Mouse (Mus musculus) 3134 (cell line): ENCODE data around the gene Dmpk.

Experiments
- DNase-seq: peaks from one replicate; pipeline ENCODE4 v3.0.0-alpha.2; 2011; ENCODE audit warnings: low spot score; ENCODE audit not compliant: insufficient read length; ENCODE audit errors: extremely low read depth

Dmpk gene

DNA sequence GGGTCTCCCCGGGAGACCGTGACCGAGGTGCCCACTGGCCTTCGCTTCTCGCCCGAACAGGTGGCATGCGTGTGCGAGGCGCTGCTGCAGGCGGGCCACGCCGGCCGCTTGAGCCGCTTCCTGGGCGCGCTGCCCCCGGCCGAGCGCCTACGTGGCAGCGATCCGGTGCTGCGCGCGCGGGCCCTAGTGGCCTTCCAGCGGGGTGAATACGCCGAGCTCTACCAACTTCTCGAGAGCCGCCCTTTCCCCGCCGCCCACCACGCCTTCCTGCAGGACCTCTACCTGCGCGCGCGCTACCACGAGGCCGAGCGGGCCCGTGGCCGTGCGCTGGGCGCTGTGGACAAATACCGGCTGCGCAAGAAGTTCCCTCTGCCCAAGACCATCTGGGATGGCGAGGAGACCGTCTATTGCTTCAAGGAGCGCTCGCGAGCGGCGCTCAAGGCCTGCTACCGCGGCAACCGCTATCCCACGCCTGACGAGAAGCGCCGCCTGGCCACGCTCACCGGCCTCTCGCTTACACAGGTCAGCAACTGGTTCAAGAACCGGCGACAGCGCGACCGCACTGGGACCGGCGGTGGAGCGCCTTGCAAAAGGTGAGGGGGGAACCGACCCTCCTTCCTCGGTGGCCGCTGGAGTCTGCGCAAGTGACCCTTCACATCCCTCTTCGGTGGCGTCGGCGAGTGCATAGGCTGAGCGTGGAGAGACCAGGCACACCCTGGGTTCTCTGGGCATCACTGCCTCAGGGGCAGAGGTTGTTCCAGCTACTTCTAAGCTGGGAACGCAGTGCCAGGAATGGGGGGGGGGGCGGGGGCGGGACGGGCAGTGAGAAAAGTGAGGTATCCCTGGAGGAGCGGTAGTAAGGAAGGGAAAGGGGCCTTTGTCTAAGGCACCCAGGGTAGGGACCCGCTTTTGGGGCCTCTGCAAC, 11.4 kb downstream of the Dmpk start:
- peak; percentile 79 for DNase-seq

DNA sequence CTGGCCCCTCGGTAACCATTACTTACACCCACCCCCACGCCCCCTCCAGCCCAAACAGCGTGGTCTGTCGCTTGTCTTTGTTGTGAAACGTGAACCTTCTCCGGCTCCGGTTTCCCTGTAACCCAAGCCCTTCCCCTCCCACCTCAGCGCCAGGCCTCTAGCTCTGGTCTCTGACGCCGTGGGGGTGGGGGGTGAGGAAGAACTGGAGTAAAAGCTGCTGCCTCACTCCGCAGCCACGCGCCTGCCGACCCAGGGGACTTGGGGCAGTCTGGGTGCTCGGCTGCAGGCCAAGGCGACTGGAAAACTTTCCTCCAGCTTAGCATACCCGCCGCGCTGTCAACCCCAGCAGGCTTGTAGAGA, 12.1 kb downstream of the Dmpk start:
- DNase-seq: peak; percentile 84

DNA sequence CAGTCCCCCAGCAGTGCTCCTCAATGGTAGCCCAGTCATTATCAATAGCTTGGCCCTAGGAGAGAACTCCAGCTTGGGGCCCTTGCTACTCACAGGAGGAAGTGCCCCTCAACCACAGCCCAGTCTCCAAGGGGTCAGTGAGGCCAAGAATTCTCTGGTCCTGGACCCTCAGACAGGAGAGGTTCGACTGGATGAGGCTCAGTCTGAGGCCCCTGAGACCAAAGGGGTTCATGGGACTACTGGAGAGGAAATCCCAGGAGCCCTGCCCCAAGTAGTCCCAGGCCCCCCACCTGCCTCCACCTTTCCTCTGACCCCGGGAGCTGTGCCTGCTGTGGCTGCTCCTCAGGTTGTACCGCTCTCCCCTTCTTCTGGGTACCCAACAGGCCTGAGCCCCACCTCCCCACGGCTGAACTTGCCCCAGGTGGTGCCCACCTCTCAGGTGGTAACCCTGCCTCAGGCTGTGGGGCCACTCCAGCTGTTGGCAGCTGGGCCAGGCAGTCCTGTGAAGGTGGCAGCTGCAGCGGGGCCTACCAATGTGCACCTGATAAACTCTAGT, 12.8 kb downstream of the Dmpk start:
- DNase-seq: no peak

DNA sequence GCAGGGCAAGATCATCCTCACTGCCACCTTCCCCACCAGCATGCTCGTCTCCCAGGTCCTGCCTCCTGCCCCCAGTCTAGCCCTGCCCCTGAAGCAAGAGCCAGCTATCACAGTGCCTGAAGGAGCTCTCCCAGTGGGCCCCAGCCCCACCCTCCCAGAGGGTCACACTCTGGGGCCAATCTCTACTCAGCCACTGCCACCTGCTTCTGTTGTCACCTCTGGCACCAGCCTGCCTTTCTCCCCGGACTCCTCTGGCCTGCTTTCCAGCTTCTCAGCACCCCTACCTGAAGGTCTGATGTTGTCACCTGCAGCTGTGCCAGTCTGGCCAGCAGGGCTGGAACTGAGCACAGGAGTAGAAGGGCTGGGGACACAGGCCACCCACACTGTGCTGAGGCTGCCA, 13.6 kb downstream of the Dmpk start:
- DNase-seq: no peak

DNA sequence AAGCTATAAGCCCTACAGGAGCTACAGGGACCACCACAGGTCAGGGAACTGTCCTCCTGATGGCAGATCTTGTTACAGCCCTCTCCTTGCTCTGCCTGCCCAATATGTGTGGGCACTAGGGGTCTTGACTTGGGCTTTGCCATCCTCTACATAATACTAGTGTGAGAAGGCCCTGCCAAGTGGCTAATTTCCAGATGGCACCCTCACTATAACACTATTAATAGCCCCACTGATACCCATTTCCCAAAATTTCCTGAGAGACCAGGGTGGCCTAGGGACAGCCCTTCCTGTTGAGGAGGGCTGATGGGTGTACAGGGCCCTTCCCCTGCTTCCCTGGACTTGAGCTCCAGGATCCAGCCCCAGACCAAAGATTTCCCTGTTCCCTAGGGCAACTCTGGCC, 14.2 kb downstream of the Dmpk start:
- DNase-seq: no peak

DNA sequence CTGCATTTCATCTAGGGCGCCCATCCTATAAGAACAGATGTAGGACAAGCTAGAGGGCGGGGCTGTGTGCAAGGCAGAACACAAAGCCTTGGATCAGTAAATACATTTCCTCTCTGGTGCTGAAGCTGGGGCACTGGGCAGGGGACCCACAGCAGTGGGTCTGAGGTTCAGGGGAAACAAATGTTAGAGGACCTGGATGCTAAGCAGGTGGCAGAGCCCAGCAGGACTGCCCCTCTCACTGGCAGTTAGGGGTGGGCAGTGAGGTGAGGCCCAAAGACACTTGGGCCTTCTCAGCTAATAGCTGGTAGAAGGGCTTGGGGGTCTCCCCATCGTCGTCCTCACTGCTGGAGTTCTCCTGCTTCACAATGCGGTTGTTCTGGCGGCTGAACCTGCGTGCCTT, 15.2 kb downstream of the Dmpk start:
- no peak for DNase-seq

DNA sequence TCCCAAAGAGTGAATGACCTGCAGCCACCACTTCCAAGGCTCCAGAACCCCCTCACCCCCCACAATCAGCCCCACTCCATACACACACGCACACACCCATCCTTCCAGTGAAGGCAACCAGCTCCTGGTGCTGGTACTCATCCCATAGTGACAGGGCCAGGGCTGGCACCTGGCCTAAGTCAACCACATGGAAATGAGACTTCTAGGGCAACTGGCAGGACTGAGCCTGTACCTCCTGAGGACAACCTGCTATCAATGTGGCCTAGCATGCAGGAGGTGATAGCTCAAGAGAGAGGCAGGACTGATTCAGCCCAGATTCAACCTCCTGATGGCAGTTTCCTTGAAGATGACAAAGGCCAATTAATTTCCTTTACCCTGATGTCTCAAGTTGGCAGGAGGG, 16.6 kb downstream of the Dmpk start:
- no peak for DNase-seq

DNA sequence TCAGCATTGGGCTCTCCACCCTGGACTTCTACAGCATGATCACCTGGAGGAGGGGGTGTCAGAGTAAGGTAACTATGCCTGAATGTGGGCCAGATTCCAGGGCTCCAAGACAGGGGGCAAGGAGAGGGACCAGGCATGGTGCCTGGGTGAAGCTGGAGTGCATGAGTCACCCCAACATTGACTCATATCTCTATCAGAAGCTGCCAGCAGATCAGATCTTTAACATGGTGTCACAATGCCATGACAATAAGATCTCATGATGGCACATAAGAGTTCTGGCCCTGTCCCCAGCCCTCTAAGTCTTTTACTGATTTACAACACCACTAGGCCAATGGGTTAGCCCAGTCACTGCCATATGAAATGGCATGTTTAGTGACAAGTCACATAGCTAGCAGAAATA, 20.1 kb downstream of the Dmpk start:
- DNase-seq: no peak

DNA sequence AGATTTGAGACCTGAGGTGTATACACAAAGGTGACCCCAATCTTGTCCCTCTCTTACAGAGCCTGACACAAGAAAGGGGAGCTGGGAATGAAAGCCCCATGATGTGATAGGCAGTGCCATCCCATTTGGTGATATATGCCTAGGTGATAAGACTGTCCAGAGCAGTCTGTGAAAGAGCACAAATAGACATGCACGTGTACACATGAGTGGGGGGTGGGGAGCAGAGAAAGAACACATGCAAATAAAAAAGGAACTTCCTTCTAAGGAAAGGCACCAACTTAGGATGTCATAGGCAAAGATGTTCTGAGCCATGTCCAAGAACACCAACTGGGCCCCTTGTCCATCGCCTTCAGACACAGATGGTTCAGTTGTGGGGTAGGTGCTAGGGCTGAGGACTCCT, 20.8 kb downstream of the Dmpk start:
- no peak for DNase-seq

DNA sequence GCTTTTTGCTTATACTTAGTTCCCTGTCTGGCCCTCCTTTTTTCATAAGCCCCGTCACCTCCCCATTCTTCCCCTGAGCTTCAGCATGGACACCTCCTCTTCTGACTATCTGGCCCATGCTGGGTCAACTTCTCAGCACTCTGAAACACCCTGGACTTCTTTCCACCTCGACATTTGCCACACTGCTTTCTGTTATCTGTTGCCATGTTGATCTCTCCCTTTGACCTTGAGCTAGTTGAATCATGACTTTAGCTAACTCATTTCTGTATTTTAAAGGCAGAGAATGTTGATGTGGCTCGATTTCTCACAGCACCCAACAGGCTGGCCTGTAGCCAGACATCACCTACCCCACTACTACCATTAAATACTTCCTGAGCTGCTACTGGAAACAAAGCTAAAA, 23.8 kb downstream of the Dmpk start:
- no peak for DNase-seq

DNA sequence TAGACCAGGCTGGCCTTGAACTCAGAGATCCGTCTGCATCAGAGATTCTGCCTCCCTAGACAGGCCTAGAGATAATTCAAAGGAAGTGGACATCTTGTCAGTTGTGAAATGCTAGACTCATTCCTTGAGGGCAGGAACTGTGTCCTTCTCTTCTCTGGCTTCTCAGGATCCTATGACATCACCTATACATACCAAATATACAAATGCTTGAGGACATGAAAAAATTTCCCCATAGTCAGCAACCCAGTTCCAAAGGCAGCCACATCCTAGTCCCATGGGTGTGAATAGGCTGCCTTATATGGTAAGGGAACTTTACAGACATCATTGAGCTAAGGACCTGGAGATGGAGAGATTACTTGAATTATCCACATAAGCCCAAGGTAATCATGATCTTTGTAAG, 25.9 kb downstream of the Dmpk start:
- DNase-seq: no peak

DNA sequence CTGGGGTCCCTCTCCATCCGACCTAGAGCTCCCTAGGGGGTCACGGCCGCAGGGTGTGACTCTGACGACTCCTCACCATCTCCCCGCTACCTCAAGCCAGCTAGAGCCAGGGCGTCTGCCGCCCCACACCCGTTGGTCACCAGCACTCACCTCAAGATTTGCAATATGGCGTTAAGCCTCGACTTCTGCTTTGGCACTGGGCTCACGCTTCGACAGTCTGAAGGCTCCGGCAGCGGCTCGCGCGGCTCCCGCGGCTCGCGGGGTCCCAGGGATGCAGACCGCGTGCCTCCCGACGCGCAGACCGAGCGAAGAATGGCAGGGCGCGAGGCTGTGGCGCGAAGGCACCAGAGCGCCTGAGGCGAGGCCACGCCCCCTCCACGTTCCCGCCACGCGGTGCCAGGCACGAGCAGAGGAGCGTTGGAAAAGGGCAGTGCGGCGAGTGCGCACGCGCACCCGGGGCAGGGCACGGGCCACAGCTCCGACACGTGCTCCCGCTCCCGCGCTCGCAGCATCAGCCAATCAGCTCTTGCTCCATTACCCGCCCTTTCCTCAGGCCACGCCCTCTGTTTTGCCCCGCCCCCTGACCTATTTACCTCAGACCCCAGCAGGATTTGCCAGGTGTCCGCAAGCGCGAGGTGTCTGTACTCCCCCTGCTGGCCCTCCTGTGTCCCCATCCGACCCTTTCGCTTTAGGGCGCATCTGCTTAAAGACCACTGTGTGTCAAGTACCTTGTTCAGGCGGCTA, 34.6 kb downstream of the Dmpk start, which contains the start of gene Gm4969:
Gene Gm4969 (minus strand): TSS at position 341 of the 744 bp plus-strand sequence.
- no peak for DNase-seq

DNA sequence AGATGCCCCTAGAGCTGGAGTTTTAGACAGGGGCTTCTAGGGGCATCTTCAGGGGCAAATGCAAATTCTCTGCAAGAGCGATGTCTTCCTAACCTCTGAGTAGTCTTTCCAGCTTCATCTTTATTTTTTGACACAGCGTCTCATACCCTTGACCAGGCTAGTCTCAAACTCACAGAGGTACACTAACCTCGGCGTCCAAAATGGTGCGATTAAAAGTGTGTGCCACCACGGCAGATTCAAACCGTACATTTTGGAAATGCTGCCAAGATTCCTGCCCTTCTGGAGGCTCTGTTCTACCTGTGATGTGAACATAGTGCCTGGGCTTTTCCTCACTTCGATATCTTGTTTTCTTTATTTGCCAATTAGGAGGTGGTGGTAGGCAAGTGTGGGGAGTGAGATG, 35.4 kb downstream of the Dmpk start:
- DNase-seq: no peak

DNA sequence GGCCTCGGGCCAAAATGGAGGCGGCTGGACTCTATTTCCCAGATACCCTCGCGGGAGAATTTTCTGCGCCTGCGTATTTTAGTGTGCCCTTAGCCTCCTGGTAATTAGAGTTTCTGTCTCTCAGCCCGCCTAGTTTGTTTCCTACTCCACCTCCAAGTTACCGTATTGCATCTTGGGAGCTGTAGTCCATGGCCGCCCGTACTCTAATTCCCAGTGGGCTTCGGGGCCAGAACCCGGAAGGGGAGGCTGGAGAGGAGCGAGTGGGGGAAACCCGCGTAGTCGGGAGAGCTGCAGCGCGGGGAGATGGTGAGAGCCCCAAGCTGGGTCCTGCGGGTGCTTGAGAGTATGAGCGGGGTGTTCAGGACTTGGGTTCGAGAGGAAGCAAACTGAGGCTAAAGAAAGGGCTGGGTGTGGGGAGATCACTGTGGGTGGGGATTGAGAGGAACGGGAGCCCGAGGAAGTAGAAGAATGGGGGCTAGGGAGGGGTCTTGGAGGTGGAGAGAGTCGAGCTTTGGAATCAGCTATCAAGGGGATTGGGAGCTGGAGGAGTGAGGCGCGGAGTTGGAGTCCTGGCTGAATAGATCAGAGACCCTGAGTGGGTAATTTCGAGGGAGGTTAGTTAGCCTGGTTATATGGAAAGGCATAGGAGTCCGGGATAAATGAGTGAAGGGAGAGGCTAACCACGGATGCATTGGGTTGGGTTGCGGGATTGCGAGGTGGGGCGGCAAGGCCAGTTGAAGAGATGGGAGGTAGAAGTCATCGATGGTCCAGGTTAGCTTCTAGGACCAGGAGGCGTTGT, 36.2 kb downstream of the Dmpk start, which contains the start of gene Fbxo46:
Gene Fbxo46 (plus strand): TSS at position 229 of the 799 bp plus-strand sequence.
- DNase-seq: peak; percentile 83

DNA sequence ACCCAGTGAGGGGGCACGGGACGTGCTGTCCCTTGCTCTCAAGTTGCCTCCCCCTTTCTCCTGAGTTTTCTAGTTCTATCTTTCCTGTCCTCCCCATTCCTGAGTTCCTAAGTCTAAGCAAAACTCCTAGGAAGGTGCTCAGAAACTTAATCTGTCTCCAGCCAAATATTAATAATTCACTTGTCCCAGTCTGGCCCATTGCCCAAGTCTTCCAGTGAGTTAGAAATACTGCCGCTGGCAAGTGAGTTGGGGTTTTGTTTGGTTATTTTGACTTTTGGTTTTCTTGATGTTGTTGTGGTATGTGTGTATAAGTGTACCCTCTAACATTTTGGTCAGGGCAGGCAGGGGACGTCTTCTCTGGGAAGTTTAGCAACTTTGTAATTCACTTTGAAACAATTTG, 38.0 kb downstream of the Dmpk start:
- no peak for DNase-seq

DNA sequence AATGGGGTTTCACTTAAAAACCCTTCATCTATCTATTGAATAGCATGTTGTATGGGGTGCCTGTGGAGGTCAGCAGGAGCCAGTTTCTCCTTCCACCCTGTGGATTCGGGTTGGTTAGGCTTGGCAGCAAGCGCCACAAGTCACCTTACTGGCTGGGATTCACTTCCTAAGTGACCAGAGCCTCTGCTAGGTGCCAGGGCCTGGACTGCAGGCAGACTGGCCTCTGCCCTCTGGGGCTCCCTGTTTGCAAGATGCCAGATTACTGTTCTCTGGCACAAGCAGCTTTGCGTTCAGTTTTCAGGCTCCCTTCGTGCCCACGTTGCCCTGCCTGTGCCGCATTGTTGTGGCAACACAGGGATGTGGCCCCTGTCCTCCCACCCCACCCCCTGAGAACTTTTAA, 41.1 kb downstream of the Dmpk start:
- no peak for DNase-seq

DNA sequence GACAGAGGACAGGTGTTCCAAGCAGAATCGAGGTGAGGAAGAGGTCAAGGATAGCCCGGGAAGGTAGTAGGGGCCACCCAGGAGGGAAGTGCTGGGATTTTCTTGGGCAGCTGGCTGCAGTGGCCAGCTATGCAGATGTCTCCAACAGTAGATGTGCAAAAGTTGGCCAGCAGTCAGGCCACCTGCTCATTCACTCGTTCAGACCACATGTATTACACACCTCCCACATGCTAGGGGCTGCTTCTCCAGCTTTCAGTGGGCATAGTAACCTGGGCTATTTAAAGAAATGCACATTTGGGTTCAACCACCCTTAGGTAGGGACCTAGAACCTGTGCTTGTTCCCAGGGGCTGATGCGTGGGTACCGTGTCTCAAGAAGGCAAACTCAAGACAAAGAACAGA, 44.1 kb downstream of the Dmpk start:
- no peak for DNase-seq

DNA sequence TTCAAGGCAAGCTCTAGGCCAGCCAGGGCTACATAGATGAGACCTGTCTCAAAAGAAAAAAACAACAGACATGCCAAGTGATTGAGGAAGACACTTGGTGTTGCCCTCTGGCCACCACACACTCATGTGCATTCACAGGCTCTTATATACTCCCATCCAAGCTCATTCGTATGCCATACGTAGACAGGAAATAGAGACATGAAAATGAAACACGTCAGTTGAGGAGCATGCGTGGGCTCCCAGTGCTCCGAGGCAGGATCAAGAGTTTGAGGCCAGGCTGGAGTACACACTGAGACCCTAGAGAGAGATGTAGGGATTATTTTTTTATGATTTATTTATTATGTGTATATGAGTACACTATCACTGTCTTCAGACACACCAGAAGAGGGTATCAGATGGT, 45.7 kb downstream of the Dmpk start:
- DNase-seq: no peak

DNA sequence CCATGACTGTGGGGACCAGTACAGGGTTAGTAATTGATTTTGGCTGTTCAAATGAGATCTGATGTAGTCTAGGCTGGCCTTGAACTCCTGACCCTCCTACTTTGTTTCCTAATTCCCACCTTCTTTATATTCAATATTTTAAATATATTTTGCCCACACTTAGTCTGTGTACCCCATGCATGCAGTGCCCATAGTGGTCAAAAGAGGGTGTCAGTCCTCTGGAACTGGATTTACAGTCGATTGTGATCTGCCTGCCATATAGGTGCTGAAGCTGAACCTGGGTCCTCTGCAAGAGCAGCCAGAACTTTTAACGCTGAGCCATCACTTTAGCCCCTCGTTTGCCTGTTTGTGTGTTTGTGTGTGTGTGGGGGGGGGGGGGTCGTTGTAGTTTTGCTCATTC, 47.0 kb downstream of the Dmpk start:
- no peak for DNase-seq

DNA sequence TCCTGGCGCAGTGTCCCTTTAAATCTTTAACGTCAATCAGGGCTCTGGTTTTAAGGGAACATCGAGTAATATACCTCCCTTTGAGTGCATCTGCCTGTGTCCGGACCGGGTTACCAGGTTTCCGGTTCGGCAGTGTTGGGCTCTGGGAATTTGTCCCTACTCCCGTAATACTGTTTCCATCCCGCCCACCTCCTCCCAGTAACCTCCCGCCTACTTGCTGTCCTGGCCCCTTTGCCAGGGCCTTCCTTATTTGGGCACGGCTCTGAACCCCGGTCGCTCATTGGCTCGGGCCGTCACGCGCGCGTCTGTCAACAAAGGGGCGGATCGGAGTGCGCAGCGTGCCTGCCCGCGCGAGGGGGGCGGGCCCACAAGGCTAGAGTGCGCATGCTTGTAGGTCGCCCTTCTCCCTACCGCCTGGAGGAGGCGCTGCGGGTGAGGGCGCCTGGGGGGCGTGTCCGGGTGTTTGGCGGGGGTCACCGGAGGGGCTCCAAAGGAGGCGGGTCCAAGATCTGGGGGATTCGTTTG, 47.7 kb downstream of the Dmpk start:
- peak; percentile 97 for DNase-seq

DNA sequence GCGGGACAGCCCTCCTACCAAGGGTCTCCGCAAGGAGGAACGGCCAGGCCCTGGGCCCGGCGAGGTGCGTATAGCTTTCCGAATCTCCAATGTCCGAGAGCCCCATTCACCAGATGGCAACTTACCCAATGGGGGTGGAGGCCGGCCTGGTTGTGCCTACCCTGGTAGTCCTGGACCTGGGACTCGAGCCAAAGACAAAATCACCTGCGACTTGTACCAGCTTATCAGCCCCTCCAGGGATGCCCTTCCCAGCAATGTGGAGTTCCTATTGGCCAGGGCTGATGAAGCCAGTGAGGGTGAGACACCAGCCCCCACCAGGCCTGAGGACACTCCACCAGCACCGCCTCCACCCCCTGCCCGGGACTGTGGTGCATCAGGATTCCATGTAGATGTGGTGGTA, 52.5 kb downstream of the Dmpk start:
- DNase-seq: no peak
